ENCODE assay signal across 8 mouse cellular contexts in the genomic region with DNA sequence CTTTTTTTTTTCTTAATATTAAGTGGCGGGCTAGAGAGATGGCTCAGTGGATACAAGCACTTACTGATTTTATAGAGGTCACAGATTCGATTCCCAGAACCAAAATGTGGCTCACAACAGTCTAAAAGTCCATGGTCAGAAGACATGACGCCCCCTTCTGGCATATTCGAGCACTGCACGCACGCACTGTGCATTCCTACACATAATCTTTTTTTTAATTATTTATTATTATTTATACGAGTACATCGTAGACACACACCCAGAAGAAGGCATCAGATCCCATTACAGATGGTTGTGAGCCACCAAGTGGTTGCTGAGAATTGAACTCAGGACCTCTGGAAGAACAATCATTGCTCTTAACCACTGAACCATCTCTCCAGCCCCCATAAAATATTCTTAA. TPM values are rescaled to one million over a fixed set of nuclear protein-coding genes. Genes with fewer than 3 reads are reported as not detected.
DNase-seq lines count a peak whose midpoint lies in the region; ATAC-seq and TF ChIP-seq lines count a peak whose summit lies in the region.

No protein-coding gene starts in this region.

- 64% methylated on average over 8 of the region's 8 CpGs for WGBS in heart, embryonic 14.5 days
- 78% methylated on average over 8 of the region's 8 CpGs for WGBS in forebrain, postnatal 0 days
- WGBS in liver, embryonic 15.5 days (ENCODE audit: insufficient replicate concordance) = 63% methylated on average over 8 of the region's 8 CpGs

- DNase-seq in heart, postnatal 36 days = no peak
- DNase-seq in G1E (ENCODE audit: low spot score) = no peak
- DNase-seq in forebrain, postnatal 0 days = no peak
- no peak for DNase-seq in urinary bladder, postnatal 4 days (ENCODE audit: low spot score in 2 of 2)
- DNase-seq in thymus, postnatal 0 days (ENCODE audit: low spot score) = no peak
- no peak for DNase-seq in adipocyte (ENCODE audit: low spot score)

- H3K4me1 ChIP-seq in heart, embryonic 14.5 days (ENCODE audit: control insufficient read depth in 2 of 2, insufficient read depth in 2 of 2, low read length in 2 of 2) = 0 out of 4 replicates have a peak, but pooled peaks cover 0 to 6% of the 10 kb centered on the region in 2 experiments
- peaks cover 9% of the 10 kb centered on the region for H3K4me1 ChIP-seq in G1E (ENCODE audit: insufficient read depth, low read depth, low read length)
- H3K4me1 ChIP-seq in forebrain, postnatal 0 days (ENCODE audit: insufficient read depth) = 0 out of 2 replicates have a peak, but pooled peaks cover 6% of the 10 kb centered on the region
- peaks cover 30% of the 10 kb centered on the region for H3K4me1 ChIP-seq in liver, embryonic 15.5 days (replicated peaks)

- H3K27ac ChIP-seq in heart, embryonic 14.5 days (replicated peaks in 1 of 2; ENCODE audit: control insufficient read depth in 1 of 2, insufficient read depth in 1 of 2, low read depth in 2 of 2, low read length in 2 of 2) = no peak overlapping the region
- peak overlapping the region; percentile 63; the same call in 1 of the 2 replicates for H3K27ac ChIP-seq in forebrain, postnatal 0 days (ENCODE audit: low read depth, low read length)
- peak overlapping the region; percentile 73 for H3K27ac ChIP-seq in liver, embryonic 15.5 days (replicated peaks)

- H3K9ac ChIP-seq in heart, embryonic 14.5 days (ENCODE audit: low read length) = peak overlapping the region; percentile 77; the same call in 1 of the 2 replicates
- 0 out of 2 replicates have a peak overlapping the region, but pooled peaks have one; percentile 47 for H3K9ac ChIP-seq in forebrain, postnatal 0 days
- peak overlapping the region; percentile 51; the same call in 1 of the 2 replicates for H3K9ac ChIP-seq in liver, embryonic 15.5 days

- TF ChIP-seq CTCF in G1E (IDR thresholded peaks at IDR 0.05; ENCODE audit: low read depth, low read length) = no peak
- peak; percentile 47 for TF ChIP-seq CTCF in forebrain, postnatal 0 days (IDR thresholded peaks at IDR 0.05; ENCODE audit: low read depth)

- no peak for ATAC-seq in heart, embryonic 14.5 days (ENCODE audit: insufficient number of reproducible peaks, insufficient read depth, low FRiP score, low read depth)
- no peak for ATAC-seq in G1E (ENCODE audit: extremely low read depth, insufficient number of reproducible peaks, low FRiP score, poor library complexity, severe bottlenecking)
- no peak for ATAC-seq in forebrain, postnatal 0 days
- ATAC-seq in liver, embryonic 15.5 days (ENCODE audit: insufficient read depth) = no peak

- H3K27me3 ChIP-seq in heart, embryonic 14.5 days (ENCODE audit: control insufficient read depth, insufficient read depth, low read length) = no peaks in the 10 kb centered on the region
- 0 out of 2 replicates have a peak, but pooled peaks cover 3% of the 10 kb centered on the region for H3K27me3 ChIP-seq in G1E (ENCODE audit: insufficient read depth, low read length)
- no peaks in the 10 kb centered on the region for H3K27me3 ChIP-seq in forebrain, postnatal 0 days (ENCODE audit: insufficient read depth, low read length)
- no peaks in the 10 kb centered on the region for H3K27me3 ChIP-seq in liver, embryonic 15.5 days

- H3K4me2 ChIP-seq in heart, embryonic 14.5 days (ENCODE audit: low read length) = peak overlapping the region; percentile 79
- peak overlapping the region; percentile 51 for H3K4me2 ChIP-seq in forebrain, postnatal 0 days (ENCODE audit: low read depth)
- peak overlapping the region; percentile 74 for H3K4me2 ChIP-seq in liver, embryonic 15.5 days

- intact Hi-C loops in heart, postnatal 36 days (cut with DNase I) = loop anchor here (10.0 kb wide), 1 partner anchor 360 kb away; a partner anchor contains a TSS

- 0 out of 2 replicates have a peak, but pooled peaks cover 3% of the 10 kb centered on the region for H3K9me3 ChIP-seq in heart, embryonic 14.5 days (ENCODE audit: control insufficient read depth, low read length)
- H3K9me3 ChIP-seq in G1E (replicated peaks) = no peaks in the 10 kb centered on the region
- no peaks in the 10 kb centered on the region for H3K9me3 ChIP-seq in forebrain, postnatal 0 days (ENCODE audit: low read length)
- no peaks in the 10 kb centered on the region for H3K9me3 ChIP-seq in liver, embryonic 15.5 days (replicated peaks)

- H3K36me3 ChIP-seq in heart, embryonic 14.5 days (ENCODE audit: control insufficient read depth, insufficient read depth, low read length) = no peaks in the 10 kb centered on the region
- H3K36me3 ChIP-seq in G1E (replicated peaks) = no peaks in the 10 kb centered on the region
- H3K36me3 ChIP-seq in forebrain, postnatal 0 days (ENCODE audit: insufficient read depth) = no peaks in the 10 kb centered on the region
- H3K36me3 ChIP-seq in liver, embryonic 15.5 days (replicated peaks) = no peaks in the 10 kb centered on the region

- H3K4me3 ChIP-seq in heart, embryonic 14.5 days (ENCODE audit: control insufficient read depth in 1 of 2, insufficient read depth in 1 of 2, low read depth in 1 of 2, low read length in 2 of 2) = peak overlapping the region in 1 of 2 experiments; percentile 47; a peak in 2 of 4 replicates
- peak overlapping the region; percentile 69; the same call in 1 of the 2 replicates for H3K4me3 ChIP-seq in G1E (ENCODE audit: low read depth, low read length)
- peak overlapping the region; percentile 33 for H3K4me3 ChIP-seq in forebrain, postnatal 0 days (ENCODE audit: low read depth, low read length)
- peak overlapping the region; percentile 60 for H3K4me3 ChIP-seq in liver, embryonic 15.5 days (replicated peaks)

RNA-seq across cellular contexts. Expression of a gene that starts 3.9 kb away (rescaled TPM):
- polyA plus RNA-seq in heart, embryonic 14.5 days (2014; fragmentation: Nextera tagmentation; extraction: Ambion mirVana) = 9.4 and 10.0 TPM in 2 replicates
- 1 to 10 TPM; 3.6 to 4.4 TPM for total RNA-seq in heart, postnatal 36 days (2021)
- total RNA-seq in G1E (2014; fragmentation: Nextera tagmentation) = 6.8 and 13.4 TPM in 2 replicates
- 15.1 and 19.7 TPM in 2 replicates for total RNA-seq in G1E (2017)
- polyA plus RNA-seq in G1E (2012) = 9.9 and 15.3 TPM in 2 replicates
- 11.8 and 13.7 TPM in 2 replicates for total RNA-seq in forebrain, postnatal 0 days (2014; rRNA removed)
- 14.6 and 16.7 TPM in 2 replicates for polyA plus RNA-seq in forebrain, postnatal 0 days (2015; fragmentation: Nextera tagmentation; extraction: Ambion mirVana)
- polyA plus RNA-seq in liver, embryonic 15.5 days (2015; fragmentation: Nextera tagmentation; extraction: Ambion mirVana) = 6.2 and 7.0 TPM in 2 replicates
- polyA plus RNA-seq in thymus, postnatal 0 days (2015; fragmentation: Nextera tagmentation; extraction: Ambion mirVana) = 15.8 and 17.5 TPM in 2 replicates

Comparison
In these comparisons a context has a peak if more than half of its experiments do, and no peak if none do; other contexts are left out.
1. H3K27ac ChIP-seq: peak in forebrain, postnatal 0 days (single experiment) and liver, embryonic 15.5 days (single experiment); none in heart, embryonic 14.5 days (0 of 2).
2. Peak in every context shown above with its lines, with median percentiles within 50 percentile points of each other: H3K4me2 ChIP-seq and H3K9ac ChIP-seq.